Mouse (Mus musculus) midbrain, embryonic 14.5 days (tissue): ENCODE results near the gene Sept11. TPM values are rescaled to one million over a fixed set of nuclear protein-coding genes. Genes with fewer than 3 reads are reported as not detected.

Experiments
- ATAC-seq: fragments of 200-750 bp; cut with Nextera tagmentation; 2 replicates; pipeline ENCODE4 v1.8.0; 2017; ENCODE audit warnings: moderate number of reproducible peaks, moderate library complexity; ENCODE audit not compliant: low FRiP score, low TSS enrichment
- DNase-seq: peaks from one replicate; pipeline ENCODE4 v3.0.0-alpha.2; 2015
- H3K27ac ChIP-seq: fragments of 300-500 bp; sonication (generic); replicated peaks from 2 replicates; pipeline ENCODE4 v1.5.1; 2014; ENCODE audit warnings: mild to moderate bottlenecking, low read depth, low read length, moderate library complexity
- H3K27me3 ChIP-seq: fragments of 300-500 bp; sonication (generic); 2 replicates; pipeline ENCODE4 v1.6.1; 2014; ENCODE audit warnings: low read length, control low read depth, mixed read lengths; ENCODE audit not compliant: control insufficient read depth, insufficient read depth
- H3K36me3 ChIP-seq: fragments of 300-500 bp; sonication (generic); 2 replicates; pipeline ENCODE4 v1.6.1; 2014; ENCODE audit warnings: low read length, control low read depth; ENCODE audit not compliant: control insufficient read depth, insufficient read depth
- H3K4me1 ChIP-seq: fragments of 300-500 bp; sonication (generic); 2 replicates; pipeline ENCODE4 v1.6.1; 2014; ENCODE audit warnings: mild to moderate bottlenecking, antibody characterized with exemption, low read length, control low read depth; ENCODE audit not compliant: control insufficient read depth, insufficient read depth
- H3K4me2 ChIP-seq: fragments of 300-500 bp; sonication (generic); 2 replicates; pipeline ENCODE4 v1.6.1; 2014; ENCODE audit warnings: mild to moderate bottlenecking, low read length, moderate library complexity
- H3K4me3 ChIP-seq: fragments of 300-500 bp; sonication (generic); replicated peaks from 2 replicates; pipeline ENCODE4 v1.5.1; 2014; ENCODE audit warnings: low read depth, low read length
- H3K9ac ChIP-seq: fragments of 300-500 bp; sonication (generic); replicated peaks from 2 replicates; pipeline ENCODE4 v1.6.1; 2014; ENCODE audit warnings: mild to moderate bottlenecking, low read length, moderate library complexity
- H3K9me3 ChIP-seq: fragments of 300-500 bp; sonication (generic); 2 replicates; pipeline ENCODE4 v1.6.1; 2016; ENCODE audit warnings: low read length, control low read depth, mixed read lengths; ENCODE audit not compliant: control insufficient read depth
- WGBS: fragments of 180-500 bp; shearing (Covaris S2); extraction: QIAGEN DNeasy Blood & Tissue Kit; methylation state at CpG from one replicate; pipeline ENCODE4 v1.1.7; 2014; 5-methylcytosine and 5-hydroxymethylcytosine counted together
- polyA plus RNA-seq: library from polyadenylated mRNA; unstranded; fragments of >200 nt; fragmentation: Nextera tagmentation; extraction: Ambion mirVana; gene quantifications from 2 replicates; pipeline ENCODE4 v1.2.1, GENCODE M21; 2014

Gene Sept11
- 103 and 171 TPM in 2 replicates for polyA plus RNA-seq

DNA sequence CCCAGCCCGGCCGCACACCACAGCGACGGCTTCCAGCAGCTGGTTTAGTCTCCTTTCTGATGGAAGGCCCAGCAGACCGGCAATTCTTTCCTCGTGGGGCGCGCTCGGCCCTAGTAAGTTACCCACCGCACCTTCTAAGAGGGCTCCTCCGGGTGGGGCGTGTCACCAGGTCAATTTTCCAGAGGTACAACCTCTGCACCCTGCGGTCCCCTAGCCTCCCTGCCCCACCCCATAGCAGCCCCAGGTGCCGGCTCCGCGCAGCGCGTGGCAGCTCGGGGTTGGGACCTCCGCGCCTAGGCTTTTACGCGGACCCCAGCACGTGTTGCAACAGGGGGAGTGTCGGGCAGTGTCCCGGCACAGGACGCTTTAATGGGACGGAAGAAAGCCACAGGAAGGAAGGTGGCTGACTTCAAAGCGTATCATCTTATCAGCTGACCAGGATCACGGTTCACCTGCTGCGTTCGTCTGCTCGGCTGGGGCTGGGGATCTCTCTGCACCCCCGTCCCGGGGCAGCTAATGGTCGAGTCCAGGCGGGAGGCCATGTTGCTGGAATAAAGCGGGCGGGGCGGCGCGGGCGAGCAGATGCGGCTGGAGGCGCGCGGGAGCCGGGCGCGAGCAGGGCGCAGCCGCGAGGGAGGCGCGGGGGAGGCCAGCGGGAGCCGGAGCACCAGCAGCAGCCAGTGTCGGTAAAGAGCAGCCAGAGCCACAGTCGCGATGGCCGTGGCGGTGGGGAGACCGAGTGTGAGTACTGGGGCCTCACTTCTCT lies at the start of gene Sept11:
TSS of gene Sept11 (plus strand) at position 581 of the 766 bp plus-strand sequence.
- peak within 1 kb of the TSS; percentile 94 for H3K4me2 ChIP-seq
- H3K4me3 ChIP-seq = peak within 1 kb of the TSS; percentile 77
- H3K36me3 ChIP-seq = no peaks in the 10 kb centered on the region
- H3K4me1 ChIP-seq = peaks cover 35% of the 10 kb centered on the region
- WGBS = under 1% methylated on average over 63 of the region's 63 CpGs
- H3K9ac ChIP-seq = peak within 1 kb of the TSS; percentile 85
- peak within 1 kb of the TSS; percentile 94 for H3K27ac ChIP-seq
- no peaks in the 10 kb centered on the region for H3K9me3 ChIP-seq
- ATAC-seq = peak; percentile 92
- peak; percentile 96 for DNase-seq
- no peaks in the 10 kb centered on the region for H3K27me3 ChIP-seq

- DNase-seq (peak; percentile 35), ATAC-seq (0 out of 2 replicates have a peak, but pooled peaks have one; percentile 11)
- Histone ChIP-seq H3K27me3 (peaks cover 56% of the 10 kb centered on the region), H3K27ac (no peak overlapping the region), H3K9ac (peak overlapping the region; percentile 39; the same call in 1 of the 2 replicates), H3K4me1 (peaks cover 12% of the 10 kb centered on the region), H3K4me2 (peak overlapping the region; percentile 91), H3K9me3 (no peaks in the 10 kb centered on the region), H3K36me3 (no peaks in the 10 kb centered on the region), H3K4me3 (peak overlapping the region; percentile 46)
- WGBS = 3% methylated on average over 69 of the region's 69 CpGs
Observed at GRCm38 (mm10) chr5:93043688-93044583, 49.3 kb upstream of the Sept11 start.

DNA sequence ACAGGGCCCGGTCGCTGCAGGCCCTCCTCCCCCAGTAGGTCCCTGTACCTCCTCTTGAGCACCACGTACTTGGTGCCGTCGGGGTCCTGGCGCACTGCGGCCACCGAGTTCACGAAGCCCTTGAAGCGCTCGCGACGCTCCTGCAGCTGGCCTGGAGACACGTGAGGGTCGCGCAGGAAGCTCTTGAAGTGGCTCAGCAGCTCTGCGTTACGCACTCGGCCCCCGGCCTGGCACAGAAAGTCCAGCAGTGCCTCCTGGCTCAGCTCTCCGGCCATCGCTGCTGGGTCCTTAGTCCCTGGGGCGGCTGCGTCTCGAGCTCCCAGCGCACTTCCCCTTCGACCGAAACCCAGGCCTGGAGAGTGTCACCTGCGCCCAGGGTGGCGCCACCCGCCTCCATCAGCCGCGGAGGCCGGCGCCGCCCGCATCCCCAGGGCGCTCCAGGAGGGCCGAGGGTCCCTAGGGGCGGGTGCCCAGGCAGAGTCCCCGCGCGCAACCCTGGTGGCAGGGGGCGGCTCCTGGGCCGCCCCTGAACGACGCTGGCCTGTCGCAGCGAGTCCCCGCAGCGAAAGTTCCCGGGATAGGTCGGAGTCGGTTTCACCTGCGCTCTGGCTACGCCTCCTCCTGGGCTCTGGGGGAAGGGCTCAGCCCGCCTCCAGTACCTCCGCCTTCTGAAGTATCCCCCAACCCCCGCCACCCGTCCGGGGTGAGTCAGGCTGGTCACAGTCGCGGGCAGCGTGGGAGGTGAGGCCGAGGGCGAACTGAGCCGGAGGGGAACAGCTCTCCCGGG lies 48.5 kb upstream of the Sept11 start, which contains the start of gene Sowahb:
TSS of gene Sowahb (minus strand) at position 439 of the 787 bp plus-strand sequence.
- no peaks in the 10 kb centered on the region for H3K36me3 ChIP-seq
- peaks cover 59% of the 10 kb centered on the region for H3K27me3 ChIP-seq
- DNase-seq = peak; percentile 47
- H3K4me2 ChIP-seq = peak within 1 kb of the TSS; percentile 91
- H3K4me1 ChIP-seq = peaks cover 12% of the 10 kb centered on the region
- peak; percentile 63 for ATAC-seq
- peak within 1 kb of the TSS; percentile 39; the same call in 1 of the 2 replicates for H3K9ac ChIP-seq
- WGBS = under 1% methylated on average over 68 of the region's 68 CpGs
- peak within 1 kb of the TSS; percentile 46 for H3K4me3 ChIP-seq
- no peaks in the 10 kb centered on the region for H3K9me3 ChIP-seq
- H3K27ac ChIP-seq = no peak within 1 kb of the TSS

GRCm38 (mm10) chr5:93045371-93045714 lies 47.9 kb upstream of the Sept11 start:
- H3K9ac ChIP-seq = peak overlapping the region; percentile 39; the same call in 1 of the 2 replicates
- no peaks in the 10 kb centered on the region for H3K9me3 ChIP-seq
- WGBS = 1% methylated on average over 19 of the region's 19 CpGs
- ATAC-seq (0 out of 2 replicates have a peak, but pooled peaks have one; percentile 24), DNase-seq (no peak)
- peak overlapping the region; percentile 46 for H3K4me3 ChIP-seq
- peak overlapping the region; percentile 91 for H3K4me2 ChIP-seq
- H3K27ac ChIP-seq = no peak overlapping the region
- no peaks in the 10 kb centered on the region for H3K36me3 ChIP-seq
- peaks cover 12% of the 10 kb centered on the region for H3K4me1 ChIP-seq
- peaks cover 59% of the 10 kb centered on the region for H3K27me3 ChIP-seq

DNA sequence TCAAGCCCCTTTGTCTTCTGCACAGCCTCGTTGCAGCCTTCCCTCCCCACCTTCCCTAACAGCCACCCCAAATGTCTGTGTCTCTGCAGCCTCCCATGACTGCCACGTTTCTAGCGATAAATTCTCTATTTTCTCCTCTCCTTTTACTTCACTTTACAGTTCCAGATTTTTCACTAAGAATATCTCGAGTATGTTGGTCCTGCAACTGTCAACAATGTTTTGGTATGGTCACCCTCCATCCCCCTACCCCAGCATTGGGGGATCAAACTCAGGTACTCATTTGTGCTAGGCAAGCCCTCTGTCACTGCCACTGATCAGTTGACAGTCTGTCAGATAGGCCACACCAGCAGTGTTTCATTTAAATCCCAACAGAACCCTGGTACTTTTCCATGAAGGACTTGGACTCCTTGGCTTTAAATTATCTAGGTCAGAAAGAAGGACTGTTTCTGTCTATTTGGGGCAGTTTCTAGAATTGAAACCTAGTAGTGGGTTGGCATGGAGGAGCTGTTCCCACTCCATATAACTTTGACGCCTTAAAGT lies 46.9 kb upstream of the Sept11 start:
- no peak for ATAC-seq
- Histone ChIP-seq H3K4me2 (no peak overlapping the region), H3K27me3 (peaks cover 59% of the 10 kb centered on the region), H3K4me1 (peaks cover 12% of the 10 kb centered on the region), H3K4me3 (no peak overlapping the region), H3K9ac (no peak overlapping the region), H3K36me3 (no peaks in the 10 kb centered on the region), H3K9me3 (no peaks in the 10 kb centered on the region), H3K27ac (no peak overlapping the region)
- 27% methylated on average over 5 of the region's 5 CpGs for WGBS
- DNase-seq = no peak

GRCm38 (mm10) chr5:93048481-93049240 lies 44.6 kb upstream of the Sept11 start:
- H3K4me2 ChIP-seq = no peak overlapping the region
- no peaks in the 10 kb centered on the region for H3K9me3 ChIP-seq
- no peaks in the 10 kb centered on the region for H3K36me3 ChIP-seq
- no peak overlapping the region for H3K9ac ChIP-seq
- ATAC-seq = no peak
- peaks cover 12% of the 10 kb centered on the region for H3K4me1 ChIP-seq
- no peak overlapping the region for H3K27ac ChIP-seq
- peaks cover 41% of the 10 kb centered on the region for H3K27me3 ChIP-seq
- no peak for DNase-seq
- WGBS = 65% methylated on average over 13 of the region's 13 CpGs
- H3K4me3 ChIP-seq = no peak overlapping the region

DNA sequence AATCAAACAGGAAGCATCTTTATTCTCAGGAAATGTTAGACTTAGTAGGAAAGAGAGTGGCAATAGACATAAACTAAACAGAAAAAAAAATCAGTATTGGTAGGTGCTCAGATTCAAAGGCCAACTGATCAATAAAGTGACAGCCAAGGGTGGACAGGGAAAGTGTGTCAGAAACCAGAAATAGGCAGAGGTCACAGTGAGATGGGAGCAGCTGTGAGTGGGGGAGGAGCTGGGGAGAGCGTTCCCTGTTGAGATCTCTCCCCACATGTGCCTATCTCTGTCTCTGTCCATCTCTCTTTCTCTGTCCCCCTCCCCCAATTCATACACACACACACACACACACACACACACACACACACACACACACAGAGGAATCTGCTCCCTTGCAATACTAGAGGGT lies 43.3 kb upstream of the Sept11 start:
- H3K27me3 ChIP-seq = peaks cover 28% of the 10 kb centered on the region

More for the DNA sequence above, 43.3 kb upstream of the Sept11 start:
- ATAC-seq (no peak), DNase-seq (no peak)
- WGBS = 80% methylated on average over 1 of the region's 1 CpGs
- H3K4me2 ChIP-seq = no peak overlapping the region
- H3K4me1 ChIP-seq = peaks cover 4% of the 10 kb centered on the region; the same call in 1 of the 2 replicates
- no peak overlapping the region for H3K9ac ChIP-seq
- no peak overlapping the region for H3K27ac ChIP-seq
- no peaks in the 10 kb centered on the region for H3K9me3 ChIP-seq
- no peaks in the 10 kb centered on the region for H3K36me3 ChIP-seq
- no peak overlapping the region for H3K4me3 ChIP-seq
